Mouse (Mus musculus) hindbrain, embryonic 10.5 days (tissue): ENCODE measurements around the gene Megf8. TPM values are rescaled to one million over a fixed set of nuclear protein-coding genes. Genes with fewer than 3 reads are reported as not detected.
A peak's percentile ranks its signal among the peaks of the same experiment; 100 is the strongest.

Source experiments
- DNase-seq: peaks from one replicate; pipeline ENCODE4 v3.0.0-alpha.2; 2017; ENCODE audit warnings: low spot score
- H3K27ac ChIP-seq: fragments of 300-500 bp; sonication (generic); 2 replicates; pipeline ENCODE4 v1.5.1; 2016; ENCODE audit warnings: mild to moderate bottlenecking, moderate library complexity
- H3K27me3 ChIP-seq: fragments of 300-500 bp; sonication (generic); 2 replicates; pipeline ENCODE4 v1.6.1; 2016; ENCODE audit warnings: mild to moderate bottlenecking; ENCODE audit not compliant: poor library complexity, insufficient read depth, severe bottlenecking
- H3K36me3 ChIP-seq: fragments of 300-500 bp; sonication (generic); 2 replicates; pipeline ENCODE4 v1.6.1; 2016; ENCODE audit warnings: mild to moderate bottlenecking, moderate library complexity
- H3K4me1 ChIP-seq: fragments of 300-500 bp; sonication (generic); replicated peaks from 2 replicates; pipeline ENCODE4 v1.6.1; 2016; ENCODE audit warnings: mild to moderate bottlenecking
- H3K4me3 ChIP-seq: fragments of 300-500 bp; sonication (generic); 2 replicates; pipeline ENCODE4 v1.5.1; 2016; ENCODE audit warnings: mild to moderate bottlenecking, moderate library complexity
- H3K9me3 ChIP-seq: fragments of 300-500 bp; sonication (generic); 2 replicates; pipeline ENCODE4 v1.6.1; 2016; ENCODE audit warnings: mild to moderate bottlenecking, moderate library complexity
- WGBS: fragments of 180-500 bp; shearing (Covaris S2); methylation state at CpG from one replicate; pipeline ENCODE4 v1.1.7; 2016; 5-methylcytosine and 5-hydroxymethylcytosine counted together
- polyA plus RNA-seq: library from polyadenylated mRNA; unstranded; fragments of >200 nt; fragmentation: Nextera tagmentation; extraction: Ambion mirVana; gene quantifications from 2 replicates; pipeline ENCODE4 v1.2.1, GENCODE M21; 2016

Megf8 gene
- polyA plus RNA-seq, 1 experiment from 2014 or later = 18.2 TPM

DNA sequence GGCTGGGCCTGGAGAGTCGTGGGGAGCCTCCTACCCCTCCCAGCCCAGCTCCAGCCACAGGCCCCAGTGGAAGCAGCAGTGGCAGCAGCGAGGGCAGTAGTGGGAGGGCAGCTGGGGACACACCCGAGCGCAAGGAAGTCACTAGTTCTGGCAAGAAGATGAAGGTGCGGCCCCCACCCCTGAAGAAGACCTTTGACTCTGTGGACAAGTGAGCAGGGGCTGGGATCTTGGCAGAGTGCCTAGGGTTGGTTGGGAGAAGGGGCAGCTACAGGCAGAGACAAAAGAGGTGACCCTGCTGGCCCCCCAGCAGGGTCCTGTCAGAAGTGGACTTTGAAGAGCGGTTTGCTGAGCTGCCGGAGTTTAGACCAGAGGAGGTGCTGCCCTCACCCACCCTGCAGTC, 24.9 kb upstream of the Megf8 start:
- peaks cover 93% of the 10 kb centered on the region for H3K36me3 ChIP-seq
- H3K4me1 ChIP-seq = peaks cover 31% of the 10 kb centered on the region
- H3K27me3 ChIP-seq = no peaks in the 10 kb centered on the region
- H3K27ac ChIP-seq = 0 out of 2 replicates have a peak overlapping the region, but pooled peaks have one; percentile 29
- WGBS = 61% methylated on average over 7 of the region's 7 CpGs
- peaks cover 9% of the 10 kb centered on the region; the same call in 1 of the 2 replicates for H3K9me3 ChIP-seq
- H3K4me3 ChIP-seq = peak overlapping the region; percentile 11; the same call in 1 of the 2 replicates
- DNase-seq = no peak

DNA sequence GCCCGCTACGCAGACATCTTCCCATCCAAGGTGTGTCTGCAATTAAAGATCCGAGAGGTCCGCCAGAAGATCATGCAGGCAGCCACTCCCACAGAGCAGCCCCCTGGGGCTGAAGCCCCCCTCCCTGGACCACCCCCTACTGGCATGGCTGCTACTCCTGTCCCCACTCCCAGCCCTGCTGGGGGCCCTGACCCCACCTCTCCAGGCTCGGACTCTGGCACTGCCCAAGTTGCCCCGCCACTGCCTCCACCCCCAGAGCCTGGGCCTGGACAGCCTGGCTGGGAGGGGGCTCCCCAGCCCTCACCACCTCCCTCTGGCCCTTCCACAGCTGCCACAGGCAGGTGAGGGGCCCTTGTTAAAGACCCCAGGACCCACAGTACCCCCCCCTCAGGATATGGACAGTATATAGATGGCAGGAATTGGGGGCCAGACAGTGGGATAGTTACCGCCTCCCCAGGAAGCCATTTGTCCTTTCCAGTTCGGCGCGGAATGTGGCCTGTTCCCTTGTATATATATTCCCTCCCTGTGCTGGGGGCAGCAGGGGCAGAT, 23.7 kb upstream of the Megf8 start:
- H3K4me3 ChIP-seq = peak overlapping the region; percentile 16; the same call in 1 of the 2 replicates
- H3K4me1 ChIP-seq = peaks cover 39% of the 10 kb centered on the region
- peaks cover 81% of the 10 kb centered on the region for H3K36me3 ChIP-seq
- WGBS = 84% methylated on average over 10 of the region's 10 CpGs
- no peak overlapping the region for H3K27ac ChIP-seq
- DNase-seq = no peak
- H3K27me3 ChIP-seq = no peaks in the 10 kb centered on the region
- peaks cover 9% of the 10 kb centered on the region; the same call in 1 of the 2 replicates for H3K9me3 ChIP-seq

DNA sequence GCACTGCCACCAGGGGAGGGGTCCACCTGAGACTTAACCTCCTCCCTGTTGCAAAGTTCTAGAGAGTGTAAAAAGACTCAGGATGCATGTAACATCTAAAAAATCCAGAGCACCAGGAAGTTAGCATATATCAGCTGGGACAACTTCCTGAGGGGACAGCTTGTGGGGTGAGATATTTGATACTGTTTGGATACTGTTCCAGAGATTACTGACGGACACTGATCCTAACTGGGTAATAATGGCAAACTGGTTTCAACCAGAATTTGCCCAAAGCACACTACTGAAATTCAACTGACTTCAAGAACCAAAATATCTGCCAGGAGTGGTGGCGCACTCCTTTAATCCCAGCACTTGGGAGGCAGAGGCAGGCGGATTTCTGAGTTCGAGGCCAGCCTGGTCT, 22.5 kb upstream of the Megf8 start:
- Histone ChIP-seq H3K9me3 (peaks cover 4% of the 10 kb centered on the region; the same call in 1 of the 2 replicates), H3K4me1 (peaks cover 44% of the 10 kb centered on the region), H3K36me3 (peaks cover 69% of the 10 kb centered on the region), H3K27ac (no peak overlapping the region), H3K4me3 (no peak overlapping the region), H3K27me3 (no peaks in the 10 kb centered on the region)
- DNase-seq = no peak
- 91% methylated on average over 4 of the region's 4 CpGs for WGBS

DNA sequence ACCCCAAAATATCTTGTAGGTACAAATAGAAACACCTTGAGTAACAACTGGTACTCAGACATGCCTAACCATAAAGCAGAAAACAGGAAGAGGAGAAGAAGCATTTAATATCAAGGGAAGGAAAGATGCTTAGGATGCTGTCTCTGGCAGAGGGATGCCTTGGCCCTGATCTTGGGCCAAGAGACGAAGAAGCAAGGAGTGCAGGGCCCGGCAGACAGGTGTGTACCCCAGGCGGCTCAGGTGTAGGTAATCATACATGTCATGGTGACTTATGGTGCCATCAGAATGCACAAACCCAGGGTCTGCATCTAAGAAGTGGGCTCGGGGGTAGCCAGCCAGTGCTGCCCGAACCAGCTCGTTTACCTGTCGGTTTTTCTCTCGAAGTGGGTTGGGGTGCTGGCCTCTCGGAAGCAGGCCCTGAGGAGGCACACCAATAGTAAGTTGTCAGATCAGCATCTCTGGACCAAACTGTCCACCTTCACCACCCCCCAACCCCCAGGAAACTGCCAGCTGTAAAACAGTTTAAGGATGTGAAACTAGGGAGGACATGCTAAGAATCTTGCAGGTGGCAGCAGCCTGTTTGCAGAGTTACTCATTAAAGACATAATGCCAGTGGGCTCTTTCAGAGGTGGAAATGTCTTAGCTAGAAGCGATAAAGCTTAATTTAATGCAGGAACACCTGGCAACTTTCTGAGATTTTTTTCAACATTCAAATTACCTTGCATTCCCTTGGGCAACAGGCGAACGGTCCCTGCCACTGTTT, 21.8 kb upstream of the Megf8 start:
- 92% methylated on average over 12 of the region's 12 CpGs for WGBS
- Histone ChIP-seq H3K27ac (no peak overlapping the region), H3K36me3 (peaks cover 62% of the 10 kb centered on the region), H3K4me1 (peaks cover 44% of the 10 kb centered on the region), H3K9me3 (no peaks in the 10 kb centered on the region), H3K27me3 (no peaks in the 10 kb centered on the region), H3K4me3 (no peak overlapping the region)
- no peak for DNase-seq

DNA sequence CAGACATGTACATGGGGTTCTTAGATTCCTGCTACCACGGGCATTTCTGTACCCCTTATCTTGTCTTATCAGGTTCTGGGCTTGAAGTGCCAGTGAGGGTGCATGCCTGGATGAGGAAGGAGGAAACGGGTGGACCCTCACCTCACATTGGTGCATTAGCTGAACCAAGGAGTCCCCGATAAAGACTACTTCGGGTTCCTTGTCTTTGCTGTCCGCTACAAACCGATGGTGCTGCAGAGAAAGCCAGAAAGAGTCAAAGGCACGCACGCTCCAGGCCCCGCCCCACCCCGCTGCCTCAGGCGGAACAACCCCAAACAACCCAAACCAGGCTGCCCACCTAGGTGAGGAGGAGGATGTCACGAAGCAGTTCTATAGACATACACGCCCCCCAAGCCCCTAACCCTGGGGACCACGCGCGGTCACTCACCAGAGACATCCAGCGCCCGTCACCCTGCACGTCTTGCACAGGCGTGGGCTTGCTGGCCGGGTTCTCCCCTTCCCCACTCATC, 20.0 kb upstream of the Megf8 start:
- DNase-seq = peak; percentile 57
- WGBS = 1% methylated on average over 21 of the region's 21 CpGs

DNA sequence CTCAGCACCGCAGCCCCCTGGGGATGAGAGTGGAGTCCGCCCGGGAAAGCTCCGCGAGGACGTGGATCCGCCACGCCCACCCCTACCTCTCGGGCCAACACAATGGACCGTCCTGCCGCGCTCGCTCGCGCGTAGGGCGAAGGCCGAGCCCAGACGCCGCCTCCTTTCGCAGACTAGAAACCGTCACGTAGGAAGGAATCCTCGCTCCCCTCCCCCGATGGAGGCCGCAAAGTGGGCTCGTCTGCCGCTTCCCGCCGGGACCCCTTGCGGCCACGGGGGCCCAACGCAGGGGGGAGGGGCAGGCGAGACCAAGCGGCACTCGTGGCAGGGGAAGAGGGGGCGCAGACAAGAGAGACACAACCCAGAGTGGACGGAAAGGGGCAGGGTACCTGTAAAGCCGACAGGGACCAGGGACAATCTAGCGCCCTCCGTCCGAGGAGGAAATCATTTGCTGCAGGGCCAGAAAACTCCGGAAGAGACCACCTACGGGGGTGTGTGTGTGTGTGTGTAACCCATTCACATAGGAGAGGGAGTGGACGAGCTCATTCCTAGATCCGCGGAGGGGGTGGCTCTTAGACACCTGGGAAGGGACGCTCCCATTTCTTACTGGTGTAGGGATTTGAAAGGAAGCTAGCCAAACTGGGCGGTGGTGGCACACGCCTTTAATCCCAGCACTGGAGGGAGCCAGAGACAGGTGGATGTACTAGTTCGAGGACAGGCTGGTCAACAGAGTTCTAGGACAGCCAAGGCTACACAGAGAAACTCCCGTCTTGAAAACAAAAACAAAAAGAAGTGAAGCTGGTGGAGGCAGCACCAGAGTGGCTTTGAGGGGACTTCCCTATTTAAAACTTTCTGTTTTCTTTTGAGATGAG, 19.3 kb upstream of the Megf8 start, which contains the start of gene Pafah1b3:
Pafah1b3 (minus strand) TSS at position 533 of the 872 bp plus-strand sequence.
- H3K27me3 ChIP-seq = no peaks in the 10 kb centered on the region
- peak within 1 kb of the TSS; percentile 99 for H3K27ac ChIP-seq
- H3K4me1 ChIP-seq = peaks cover 35% of the 10 kb centered on the region
- under 1% methylated on average over 52 of the region's 52 CpGs for WGBS
- H3K36me3 ChIP-seq = peaks cover 37% of the 10 kb centered on the region
- H3K9me3 ChIP-seq = no peaks in the 10 kb centered on the region
- peak within 1 kb of the TSS; percentile 82 for H3K4me3 ChIP-seq
- peak; percentile 93 for DNase-seq

More for the DNA sequence above, 20.0 kb upstream of the Megf8 start:
- H3K36me3 ChIP-seq = peaks cover 44% of the 10 kb centered on the region
- H3K4me1 ChIP-seq = peaks cover 38% of the 10 kb centered on the region
- H3K27ac ChIP-seq = peak overlapping the region; percentile 99
- peak overlapping the region; percentile 82 for H3K4me3 ChIP-seq
- no peaks in the 10 kb centered on the region for H3K9me3 ChIP-seq
- no peaks in the 10 kb centered on the region for H3K27me3 ChIP-seq

DNA sequence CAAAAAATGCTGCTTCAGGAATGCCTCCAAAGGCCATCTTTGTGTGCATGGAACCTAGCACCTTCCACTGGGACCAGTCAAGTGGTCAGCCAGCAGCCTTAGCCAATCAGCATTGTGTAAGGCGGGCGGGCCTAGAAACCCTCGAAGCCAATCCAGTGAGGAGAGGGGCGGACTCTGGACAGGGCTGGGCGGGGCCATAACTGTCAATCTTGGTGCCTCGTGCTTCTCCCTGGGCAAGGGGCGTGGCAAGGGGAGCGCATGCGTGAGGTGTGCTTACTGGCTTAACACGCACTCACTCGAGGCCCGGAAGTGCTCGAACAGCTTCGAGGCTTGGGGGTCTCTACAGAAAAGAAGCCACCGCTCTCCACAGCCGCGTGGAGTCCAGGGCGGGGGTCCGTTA, 15.9 kb upstream of the Megf8 start, which contains the start of gene Prr19:
Prr19 (plus strand) TSS at position 349 of the 400 bp plus-strand sequence.
- Histone ChIP-seq H3K9me3 (no peaks in the 10 kb centered on the region), H3K4me3 (no peak within 1 kb of the TSS), H3K36me3 (peaks cover 3% of the 10 kb centered on the region), H3K27ac (no peak within 1 kb of the TSS), H3K27me3 (peaks cover 9% of the 10 kb centered on the region; the same call in 1 of the 2 replicates), H3K4me1 (peaks cover 46% of the 10 kb centered on the region)
- peak; percentile 76 for DNase-seq
- WGBS = 52% methylated on average over 19 of the region's 19 CpGs

DNA sequence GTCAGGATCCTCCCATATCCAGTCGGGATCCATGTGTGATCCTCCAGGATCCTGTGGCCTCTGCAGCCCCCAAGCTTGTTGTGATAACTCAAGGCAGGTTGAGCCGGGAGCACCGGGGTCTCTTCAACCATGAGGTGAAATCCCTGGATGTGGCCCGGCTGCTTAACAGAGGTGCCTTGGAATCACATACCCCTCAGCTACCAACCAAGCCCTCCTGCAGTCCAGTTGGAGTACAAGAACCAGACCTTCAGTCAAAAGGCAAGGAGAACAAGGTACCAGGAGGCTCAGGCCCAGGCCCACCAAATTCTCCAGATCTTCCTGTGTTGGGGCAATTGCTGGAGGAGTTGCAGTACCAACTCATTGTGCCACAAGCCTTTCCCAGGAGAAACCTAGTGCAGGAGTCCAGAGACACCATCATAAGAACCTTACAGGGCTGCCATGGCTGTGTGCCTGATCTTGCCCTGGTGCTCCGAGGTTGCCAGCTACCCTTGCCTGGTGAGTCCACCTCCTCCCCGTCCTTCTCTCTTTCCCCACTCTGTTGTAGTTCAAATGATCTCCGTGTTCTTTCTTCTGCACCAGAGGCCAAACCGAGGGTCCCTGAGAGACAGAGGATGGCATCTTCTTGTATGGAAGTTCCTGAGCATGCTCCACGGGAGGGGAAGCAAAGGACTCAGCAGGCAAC, 13.8 kb upstream of the Megf8 start:
- no peak for DNase-seq
- H3K9me3 ChIP-seq = no peaks in the 10 kb centered on the region
- H3K27ac ChIP-seq = no peak overlapping the region
- H3K27me3 ChIP-seq = peaks cover 21% of the 10 kb centered on the region
- H3K4me3 ChIP-seq = no peak overlapping the region
- 70% methylated on average over 9 of the region's 9 CpGs for WGBS
- H3K4me1 ChIP-seq = peaks cover 34% of the 10 kb centered on the region
- H3K36me3 ChIP-seq = no peaks in the 10 kb centered on the region

DNA sequence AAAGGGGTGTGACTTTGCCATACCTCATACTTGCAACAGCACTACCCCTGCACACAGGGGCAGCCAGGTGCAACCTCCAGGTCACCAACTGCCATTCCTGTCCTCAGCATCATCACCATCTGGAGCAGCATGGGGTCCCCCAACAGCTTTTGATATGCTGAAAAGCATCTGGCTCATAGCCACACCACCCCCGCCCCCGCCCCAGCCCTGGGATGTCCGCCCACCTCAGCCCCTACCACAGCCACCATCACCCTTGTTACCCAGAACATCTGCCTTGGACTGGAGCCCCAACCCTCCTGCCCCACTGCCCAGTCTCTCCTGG, 13.3 kb upstream of the Megf8 start:
- WGBS = 77% methylated on average over 3 of the region's 3 CpGs
- no peaks in the 10 kb centered on the region for H3K9me3 ChIP-seq
- no peak for DNase-seq

DNA sequence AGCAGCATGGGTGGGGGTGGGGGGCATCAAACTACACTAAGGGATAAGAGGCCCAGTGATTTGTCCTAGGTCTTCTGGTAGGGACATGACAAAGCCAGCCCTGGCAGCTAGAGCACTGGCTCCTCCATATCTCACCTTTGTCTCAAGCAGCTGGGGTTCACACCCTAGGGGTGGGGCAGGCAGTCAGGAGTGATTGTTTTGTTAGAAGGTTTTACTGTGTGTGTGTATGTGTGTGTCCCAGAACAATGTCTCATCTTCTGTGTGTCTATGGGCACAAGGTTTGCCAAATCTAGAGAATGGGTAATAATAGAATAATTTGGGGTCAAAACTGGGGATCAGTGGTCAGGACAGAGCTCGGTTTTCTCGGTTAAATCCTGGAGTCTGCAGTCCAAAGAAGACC, 11.5 kb upstream of the Megf8 start:
- H3K36me3 ChIP-seq = no peaks in the 10 kb centered on the region
- no peaks in the 10 kb centered on the region for H3K9me3 ChIP-seq
- peak overlapping the region; percentile 84 for H3K27ac ChIP-seq
- peaks cover 27% of the 10 kb centered on the region for H3K4me1 ChIP-seq
- peaks cover 35% of the 10 kb centered on the region for H3K27me3 ChIP-seq
- no peak for DNase-seq
- H3K4me3 ChIP-seq = peak overlapping the region; percentile 69
- 1% methylated on average over 2 of the region's 2 CpGs for WGBS

More for the DNA sequence above, 13.3 kb upstream of the Megf8 start:
- peaks cover 26% of the 10 kb centered on the region for H3K27me3 ChIP-seq
- H3K27ac ChIP-seq = no peak overlapping the region
- no peak overlapping the region for H3K4me3 ChIP-seq
- H3K36me3 ChIP-seq = no peaks in the 10 kb centered on the region
- H3K4me1 ChIP-seq = peaks cover 29% of the 10 kb centered on the region

DNA sequence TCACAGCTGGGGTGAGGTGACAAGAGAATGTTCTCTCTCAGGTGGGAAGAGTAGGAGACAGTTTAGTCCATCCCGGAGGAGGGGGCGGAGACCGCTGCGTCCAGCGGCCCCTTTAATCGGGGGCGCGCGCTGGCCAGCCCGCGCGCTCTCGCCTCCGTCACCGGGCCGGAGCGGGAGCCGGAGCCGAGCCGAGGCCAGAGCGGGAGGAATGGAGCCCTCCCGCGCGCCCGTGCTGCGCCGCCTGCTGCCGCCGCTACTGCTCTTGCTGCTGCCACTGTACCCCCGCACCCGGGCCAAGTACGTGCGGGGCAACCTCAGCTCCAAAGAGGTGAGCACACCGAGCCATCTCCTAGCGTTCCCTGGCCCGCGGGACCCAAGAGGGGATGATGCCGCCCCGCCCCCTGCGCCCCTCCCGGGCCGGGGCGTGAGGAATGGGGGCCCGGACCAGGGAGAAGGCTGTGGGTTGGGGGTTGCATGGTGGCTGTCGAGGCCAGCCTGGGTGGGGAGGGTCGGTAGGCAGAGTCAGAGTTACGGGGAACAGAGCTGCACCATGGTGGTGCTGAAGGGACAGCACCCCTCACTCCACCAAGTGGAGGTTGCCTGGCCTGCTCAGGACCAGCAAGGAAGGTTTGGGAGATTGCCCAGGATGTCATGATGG, 10.9 kb upstream of the Megf8 start, which contains the start of gene Tmem145:
Tmem145 (plus strand) TSS at position 151 of the 658 bp plus-strand sequence.
- under 1% methylated on average over 47 of the region's 47 CpGs for WGBS
- H3K27me3 ChIP-seq = peaks cover 37% of the 10 kb centered on the region
- peak; percentile 73 for DNase-seq

More for the DNA sequence above, 10.9 kb upstream of the Megf8 start, which contains the start of gene Tmem145:
- Histone ChIP-seq H3K27ac (peak within 1 kb of the TSS; percentile 84), H3K4me1 (peaks cover 25% of the 10 kb centered on the region), H3K4me3 (peak within 1 kb of the TSS; percentile 69), H3K9me3 (no peaks in the 10 kb centered on the region), H3K36me3 (no peaks in the 10 kb centered on the region)
